Mouse (Mus musculus) E14TG2a.4 (cell line): ENCODE measurements around the gene Cpm.
"Not testable (repeated sequence)": the region's sequence is repeated elsewhere in the genome, so short reads cannot be mapped to it uniquely, and the experiment has no call there.

Experiments used
- H3K27me3 ChIP-seq: 2 replicates; pipeline ENCODE4 v1.6.1; 2014; ENCODE audit warnings: low read length, control low read depth; ENCODE audit not compliant: insufficient read depth
- H3K36me3 ChIP-seq: 2 replicates; pipeline ENCODE4 v1.6.1; 2014; ENCODE audit warnings: low read length, control low read depth; ENCODE audit not compliant: insufficient read depth
- H3K4me1 ChIP-seq: replicated peaks from 2 replicates; pipeline ENCODE4 v1.6.1; 2014; ENCODE audit warnings: low read depth, low read length, control low read depth
- H3K4me3 ChIP-seq: replicated peaks from 2 replicates; pipeline ENCODE4 v1.5.1; 2014; ENCODE audit warnings: mild to moderate bottlenecking, low read length
- H3K9me3 ChIP-seq: 2 replicates; pipeline ENCODE4 v1.6.1; 2014; ENCODE audit warnings: low read length, control low read depth
- CTCF ChIP-seq: conservative IDR thresholded peaks from 2 replicates; pipeline ENCODE4 v1.5.1; 2014; ENCODE audit warnings: low read length
- NANOG ChIP-seq: IDR thresholded peaks from 2 replicates; pipeline ENCODE4 v1.6.1; 2014; ENCODE audit warnings: borderline replicate concordance, low read length, mixed read lengths
- POU5F1 ChIP-seq: IDR thresholded peaks from 2 replicates; pipeline ENCODE4 v1.6.1; 2014; ENCODE audit warnings: low read length, borderline replicate concordance

The Cpm gene

GRCm38 (mm10) chr10:117584566-117585515 lies 44.5 kb upstream of the Cpm start:
- no peak overlapping the region for H3K4me3 ChIP-seq
- H3K27me3 ChIP-seq: peaks cover 3% of the 10 kb centered on the region; the same call in 1 of the 2 replicates
- TF ChIP-seq POU5F1 (no peak), NANOG (no peak), CTCF (no peak)
- H3K36me3 ChIP-seq: no peaks in the 10 kb centered on the region
- H3K9me3 ChIP-seq: no peaks in the 10 kb centered on the region
- 0 out of 2 replicates have a peak, but pooled peaks cover 2% of the 10 kb centered on the region for H3K4me1 ChIP-seq

- no peak for TF ChIP-seq CTCF
- no peak for TF ChIP-seq POU5F1
- TF ChIP-seq NANOG: no peak
- H3K27me3 ChIP-seq: peaks cover 6% of the 10 kb centered on the region; the same call in 1 of the 2 replicates
- no peaks in the 10 kb centered on the region for H3K36me3 ChIP-seq
- no peak overlapping the region for H3K4me3 ChIP-seq
- no peaks in the 10 kb centered on the region for H3K4me1 ChIP-seq
- H3K9me3 ChIP-seq: no peaks in the 10 kb centered on the region
These were observed 43.5 kb upstream of the Cpm start for GRCm38 (mm10) chr10:117585600-117586299.

- no peaks in the 10 kb centered on the region for H3K4me1 ChIP-seq
- no peaks in the 10 kb centered on the region for H3K9me3 ChIP-seq
- H3K27me3 ChIP-seq: peaks cover 6% of the 10 kb centered on the region; the same call in 1 of the 2 replicates
- TF ChIP-seq POU5F1 (no peak), NANOG (no peak), CTCF (no peak)
- no peaks in the 10 kb centered on the region for H3K36me3 ChIP-seq
- H3K4me3 ChIP-seq: no peak overlapping the region
These were observed 42.4 kb upstream of the Cpm start for GRCm38 (mm10) chr10:117586859-117587258.

GRCm38 (mm10) chr10:117587335-117587734 lies 42.0 kb upstream of the Cpm start:
- Histone ChIP-seq H3K4me1 (no peaks in the 10 kb centered on the region), H3K9me3 (no peaks in the 10 kb centered on the region), H3K4me3 (no peak overlapping the region), H3K27me3 (peaks cover 6% of the 10 kb centered on the region; the same call in 1 of the 2 replicates), H3K36me3 (no peaks in the 10 kb centered on the region)
- TF ChIP-seq NANOG (no peak), POU5F1 (no peak), CTCF (no peak)

- not testable (repeated sequence) for H3K27me3 ChIP-seq, H3K36me3 ChIP-seq, H3K9me3 ChIP-seq, H3K4me1 ChIP-seq, H3K4me3 ChIP-seq
These were observed 40.7 kb upstream of the Cpm start for GRCm38 (mm10) chr10:117588416-117589143.

GRCm38 (mm10) chr10:117589144-117589940 lies 40.0 kb upstream of the Cpm start:
- H3K9me3 ChIP-seq: no peaks in the 10 kb centered on the region
- H3K4me3 ChIP-seq: no peak overlapping the region
- H3K27me3 ChIP-seq: peaks cover 11% of the 10 kb centered on the region
- H3K4me1 ChIP-seq: peaks cover 5% of the 10 kb centered on the region
- TF ChIP-seq NANOG (no peak), POU5F1 (no peak), CTCF (no peak)
- no peaks in the 10 kb centered on the region for H3K36me3 ChIP-seq

GRCm38 (mm10) chr10:117590331-117591301 lies 38.7 kb upstream of the Cpm start:
- TF ChIP-seq CTCF (no peak), POU5F1 (no peak), NANOG (no peak)
- Histone ChIP-seq H3K4me1 (peaks cover 18% of the 10 kb centered on the region), H3K27me3 (peaks cover 24% of the 10 kb centered on the region), H3K9me3 (no peaks in the 10 kb centered on the region), H3K36me3 (no peaks in the 10 kb centered on the region), H3K4me3 (no peak overlapping the region)
